Mouse (Mus musculus): ENCODE data around the gene Zdhhc7.

GRCm38 (mm10) chr8:120072827-120073226 lies 28.5 kb downstream of the Zdhhc7 start:
- no peak for TF ChIP-seq POLR2A (IDR thresholded peaks at IDR 0.05; ENCODE audit: borderline replicate concordance, insufficient read depth, low read length)
- no peak for TF ChIP-seq CTCF (IDR thresholded peaks at IDR 0.05; ENCODE audit: borderline replicate concordance, insufficient read depth, low read depth, low read length)
